Mouse (Mus musculus): ENCODE measurements at regions not wholly inside any gene's neighbourhood (a gene's known extent, or its start where the extent isn't known, plus 50 kb on each side); places are given as distances from the start of the nearest gene placed in this dataset.

GRCm38 (mm10) chr11:114542167-114542566 is 126.2 kb upstream of the Rpl38 start:
- Histone ChIP-seq H3K27me3 (replicated peaks) (no peaks in the 10 kb centered on the region), H3K9me3 (no peaks in the 10 kb centered on the region), H3K27ac (no peak overlapping the region), H3K4me2 (no peak overlapping the region), H3K4me1 (peaks cover 16% of the 10 kb centered on the region), H3K36me3 (replicated peaks) (no peaks in the 10 kb centered on the region), H3K4me3 (no peak overlapping the region), H3K9ac (no peak overlapping the region)
- no peak for ATAC-seq (replicated peaks)
- WGBS = 76% methylated on average over 8 of the region's 8 CpGs

GRCm38 (mm10) chr11:114540503-114540902 is 127.8 kb upstream of the Rpl38 start:
- no peaks in the 10 kb centered on the region for H3K36me3 ChIP-seq (replicated peaks)
- WGBS = 66% methylated on average over 3 of the region's 3 CpGs
- H3K27ac ChIP-seq = no peak overlapping the region
- H3K9me3 ChIP-seq = no peaks in the 10 kb centered on the region
- H3K4me2 ChIP-seq = no peak overlapping the region
- no peaks in the 10 kb centered on the region for H3K27me3 ChIP-seq (replicated peaks)
- no peak for ATAC-seq (replicated peaks)
- no peak overlapping the region for H3K9ac ChIP-seq
- H3K4me3 ChIP-seq = no peak overlapping the region
- peaks cover 25% of the 10 kb centered on the region for H3K4me1 ChIP-seq

DNA sequence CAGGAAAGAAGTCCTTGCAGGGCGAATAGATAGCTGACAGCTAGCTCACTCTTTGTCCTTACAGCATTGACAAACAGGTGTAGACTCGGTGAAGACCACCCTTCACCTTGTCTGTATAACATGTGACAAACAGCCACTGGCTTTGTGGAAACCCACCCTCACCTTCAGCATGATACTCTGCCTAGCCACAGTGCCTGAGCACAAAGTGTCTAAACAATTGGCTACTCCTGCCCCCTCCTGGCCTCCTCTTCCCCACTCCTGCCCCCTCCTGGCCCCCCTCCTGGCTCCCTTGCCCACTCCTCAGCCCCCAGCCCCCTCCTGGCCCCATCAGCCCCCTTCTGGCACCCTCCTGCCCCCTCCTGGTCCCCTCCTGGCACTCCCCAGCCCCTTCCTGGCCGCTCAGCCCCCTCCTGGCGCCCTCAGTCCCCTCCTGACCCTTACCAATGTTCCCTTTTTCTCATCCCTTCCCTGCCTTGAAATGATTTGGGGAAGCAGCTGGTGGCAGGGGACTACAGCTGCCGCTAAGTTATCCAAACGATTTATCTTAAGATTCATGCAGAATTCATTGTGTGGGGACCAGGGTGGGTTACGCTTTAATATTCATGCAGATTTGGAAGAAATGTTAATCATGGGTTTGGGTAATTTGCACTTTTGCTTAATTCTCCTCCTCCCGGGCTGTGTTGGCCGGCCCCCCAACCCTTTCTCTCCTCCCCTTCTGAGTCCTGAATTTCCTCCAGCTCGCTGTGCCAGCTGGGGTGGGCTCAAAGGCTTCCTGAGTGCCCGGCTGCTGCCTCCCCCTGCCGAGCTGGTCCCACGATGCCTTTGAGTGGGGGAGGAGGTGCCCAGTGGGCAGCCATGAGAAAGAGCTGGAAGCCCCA is 131.5 kb upstream of the Rpl38 start:
- Histone ChIP-seq H3K4me2 (no peak overlapping the region), H3K4me3 (no peak overlapping the region), H3K36me3 (replicated peaks) (no peaks in the 10 kb centered on the region), H3K9ac (no peak overlapping the region), H3K4me1 (peaks cover 28% of the 10 kb centered on the region), H3K9me3 (no peaks in the 10 kb centered on the region), H3K27ac (peak overlapping the region; percentile 67), H3K27me3 (replicated peaks) (no peaks in the 10 kb centered on the region)
- WGBS = 11% methylated on average over 13 of the region's 13 CpGs
- ATAC-seq (replicated peaks) = peak; percentile 81

DNA sequence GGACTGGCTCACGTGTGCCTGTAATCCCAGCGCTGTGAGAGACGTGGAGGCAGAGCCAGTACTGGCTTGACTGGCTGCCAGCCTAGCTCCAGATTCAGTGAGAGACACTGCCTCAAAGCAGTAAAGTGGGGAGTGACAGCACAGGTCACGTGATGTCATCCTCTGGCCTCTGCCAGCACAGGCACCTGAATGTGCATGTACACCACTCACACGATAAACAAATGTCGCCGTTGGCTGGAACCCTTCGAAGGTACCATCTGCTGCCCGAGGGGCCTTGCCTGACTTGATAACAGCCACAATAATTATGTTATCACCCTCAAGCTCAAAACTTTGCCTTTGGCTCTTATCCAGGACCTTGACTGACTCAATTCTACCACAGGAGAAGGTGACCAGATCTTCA is 132.4 kb upstream of the Rpl38 start:
- Histone ChIP-seq H3K36me3 (replicated peaks) (no peaks in the 10 kb centered on the region), H3K9me3 (no peaks in the 10 kb centered on the region), H3K4me3 (no peak overlapping the region), H3K9ac (no peak overlapping the region), H3K4me2 (no peak overlapping the region), H3K27ac (peak overlapping the region; percentile 67; the same call in 1 of the 2 replicates), H3K27me3 (replicated peaks) (no peaks in the 10 kb centered on the region), H3K4me1 (peaks cover 28% of the 10 kb centered on the region)
- ATAC-seq (replicated peaks) = no peak
- WGBS = 84% methylated on average over 9 of the region's 9 CpGs

DNA sequence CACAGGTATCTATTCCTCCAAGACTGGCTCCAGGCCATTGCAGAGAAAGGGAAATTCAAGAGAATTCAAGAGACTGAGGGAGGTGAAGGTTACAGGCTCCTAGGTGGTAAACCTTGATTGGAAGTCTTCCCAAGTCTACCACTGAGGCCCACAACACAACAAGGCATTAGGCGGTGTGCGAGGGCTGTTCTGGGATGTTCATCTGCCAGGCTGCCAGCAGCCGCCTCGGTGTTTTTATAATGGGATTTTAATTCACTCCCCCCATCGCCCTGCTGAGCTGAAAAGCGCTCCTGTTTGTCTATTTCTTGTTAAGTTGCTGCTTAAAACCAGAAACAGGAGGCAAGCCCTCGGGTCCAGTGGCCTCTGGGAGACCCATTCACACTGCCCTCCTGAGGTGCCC is 133.9 kb upstream of the Rpl38 start:
- ATAC-seq (replicated peaks) = no peak
- Histone ChIP-seq H3K9me3 (no peaks in the 10 kb centered on the region), H3K9ac (no peak overlapping the region), H3K4me3 (no peak overlapping the region), H3K27ac (no peak overlapping the region), H3K36me3 (replicated peaks) (no peaks in the 10 kb centered on the region), H3K4me2 (no peak overlapping the region), H3K27me3 (replicated peaks) (no peaks in the 10 kb centered on the region), H3K4me1 (peaks cover 31% of the 10 kb centered on the region)
- WGBS = 51% methylated on average over 7 of the region's 7 CpGs

GRCm38 (mm10) chr11:114531241-114531765 is 137.0 kb upstream of the Rpl38 start:
- Histone ChIP-seq H3K4me1 (peaks cover 27% of the 10 kb centered on the region; the same call in 1 of the 2 replicates), H3K4me2 (no peak overlapping the region), H3K4me3 (no peak overlapping the region), H3K27me3 (replicated peaks) (no peaks in the 10 kb centered on the region), H3K36me3 (replicated peaks) (no peaks in the 10 kb centered on the region), H3K9ac (no peak overlapping the region), H3K27ac (no peak overlapping the region), H3K9me3 (no peaks in the 10 kb centered on the region)
- ATAC-seq (replicated peaks) = no peak
- WGBS = 43% methylated on average over 4 of the region's 4 CpGs

- peak overlapping the region; percentile 66 for H3K27ac ChIP-seq
- 25% methylated on average over 10 of the region's 10 CpGs for WGBS
- H3K4me3 ChIP-seq = no peak overlapping the region
- no peak overlapping the region for H3K9ac ChIP-seq
- peak; percentile 45; the same call in 1 of the 2 replicates for ATAC-seq (replicated peaks)
- H3K4me1 ChIP-seq = peaks cover 18% of the 10 kb centered on the region; the same call in 1 of the 2 replicates
- no peaks in the 10 kb centered on the region for H3K27me3 ChIP-seq (replicated peaks)
- no peaks in the 10 kb centered on the region for H3K36me3 ChIP-seq (replicated peaks)
- H3K4me2 ChIP-seq = no peak overlapping the region
- H3K9me3 ChIP-seq = no peaks in the 10 kb centered on the region
Observed at GRCm38 (mm10) chr11:114528937-114529772, 139.2 kb upstream of the Rpl38 start.

DNA sequence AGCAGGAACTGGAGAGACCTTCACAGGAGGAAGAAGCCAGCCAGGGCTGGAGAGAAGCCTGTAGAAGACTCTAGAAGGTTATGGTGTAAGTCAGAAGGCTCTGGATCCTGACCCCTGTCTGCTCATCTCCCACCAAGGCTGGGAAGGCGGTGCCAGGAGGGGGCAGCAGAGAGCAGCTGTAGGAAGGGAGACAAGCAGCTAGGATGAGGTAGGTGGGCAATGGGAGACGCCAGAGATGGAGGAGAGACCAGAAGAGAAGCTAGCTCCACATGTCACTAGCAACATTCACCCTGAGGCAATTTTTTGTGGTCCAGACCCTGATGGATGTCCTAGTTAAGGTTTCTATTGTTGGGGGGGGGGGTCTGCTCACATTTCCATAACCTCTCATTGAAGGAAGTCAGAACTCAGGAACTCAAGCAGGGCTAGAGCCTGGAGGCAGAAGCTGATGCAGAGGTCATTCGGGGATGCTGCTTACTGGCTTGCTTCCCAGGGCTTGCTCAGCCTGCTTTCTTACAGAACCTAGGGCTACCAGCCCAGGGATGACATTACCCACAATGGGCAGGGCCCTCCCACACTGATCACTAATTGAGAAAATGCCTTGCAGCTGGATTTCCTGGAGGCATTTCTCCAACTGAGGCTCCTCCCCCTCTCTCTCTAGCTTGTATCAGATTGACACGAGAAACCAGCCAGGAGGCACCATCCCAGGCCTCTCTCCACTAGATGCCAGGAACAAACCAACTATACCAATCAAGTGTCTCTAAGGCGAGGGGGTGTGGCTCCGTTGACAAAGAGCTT is 144.7 kb upstream of the Rpl38 start:
- no peak for ATAC-seq (replicated peaks)
- no peaks in the 10 kb centered on the region for H3K27me3 ChIP-seq (replicated peaks)
- no peak overlapping the region for H3K9ac ChIP-seq
- WGBS = 45% methylated on average over 6 of the region's 6 CpGs
- H3K4me1 ChIP-seq = peaks cover 7% of the 10 kb centered on the region; the same call in 1 of the 2 replicates
- no peak overlapping the region for H3K4me2 ChIP-seq
- H3K27ac ChIP-seq = no peak overlapping the region
- H3K9me3 ChIP-seq = no peaks in the 10 kb centered on the region
- H3K36me3 ChIP-seq (replicated peaks) = no peaks in the 10 kb centered on the region
- H3K4me3 ChIP-seq = no peak overlapping the region

DNA sequence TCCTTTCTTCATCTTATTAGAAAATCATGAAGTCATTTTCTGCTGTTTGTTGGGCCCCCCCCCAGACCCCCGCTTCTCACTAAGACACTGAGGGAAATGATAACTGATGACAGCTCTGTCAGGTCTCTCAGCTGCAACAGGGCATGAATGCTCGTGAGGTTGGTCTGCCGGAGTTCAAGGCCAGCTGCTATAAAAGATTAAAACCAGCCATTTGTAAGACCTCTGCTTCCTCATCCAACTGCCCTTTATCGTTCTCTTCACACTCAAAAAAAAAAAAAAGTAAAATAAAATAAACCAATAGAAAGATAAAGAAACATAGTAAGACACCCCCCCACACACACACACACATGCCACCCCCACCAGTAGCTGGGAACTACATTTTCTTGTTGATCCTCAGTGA is 153.0 kb upstream of the Rpl38 start:
- 60% methylated on average over 4 of the region's 4 CpGs for WGBS
- no peaks in the 10 kb centered on the region for H3K36me3 ChIP-seq (replicated peaks)

GRCm38 (mm10) chr11:114514126-114514525 is 154.2 kb upstream of the Rpl38 start:
- no peak for ATAC-seq (replicated peaks)
- no peaks in the 10 kb centered on the region for H3K36me3 ChIP-seq (replicated peaks)
- no peak overlapping the region for H3K27ac ChIP-seq
- H3K9me3 ChIP-seq = no peaks in the 10 kb centered on the region
- no peak overlapping the region for H3K4me3 ChIP-seq
- no peak overlapping the region for H3K9ac ChIP-seq
- peaks cover 15% of the 10 kb centered on the region for H3K4me1 ChIP-seq
- WGBS = 96% methylated on average over 2 of the region's 2 CpGs
- no peaks in the 10 kb centered on the region for H3K27me3 ChIP-seq (replicated peaks)
- H3K4me2 ChIP-seq = no peak overlapping the region

More for the DNA sequence above, 153.0 kb upstream of the Rpl38 start:
- no peaks in the 10 kb centered on the region for H3K27me3 ChIP-seq (replicated peaks)
- H3K4me3 ChIP-seq = no peak overlapping the region
- no peak overlapping the region for H3K4me2 ChIP-seq
- H3K4me1 ChIP-seq = peaks cover 15% of the 10 kb centered on the region
- no peak overlapping the region for H3K27ac ChIP-seq
- no peak for ATAC-seq (replicated peaks)
- H3K9me3 ChIP-seq = no peaks in the 10 kb centered on the region
- no peak overlapping the region for H3K9ac ChIP-seq

DNA sequence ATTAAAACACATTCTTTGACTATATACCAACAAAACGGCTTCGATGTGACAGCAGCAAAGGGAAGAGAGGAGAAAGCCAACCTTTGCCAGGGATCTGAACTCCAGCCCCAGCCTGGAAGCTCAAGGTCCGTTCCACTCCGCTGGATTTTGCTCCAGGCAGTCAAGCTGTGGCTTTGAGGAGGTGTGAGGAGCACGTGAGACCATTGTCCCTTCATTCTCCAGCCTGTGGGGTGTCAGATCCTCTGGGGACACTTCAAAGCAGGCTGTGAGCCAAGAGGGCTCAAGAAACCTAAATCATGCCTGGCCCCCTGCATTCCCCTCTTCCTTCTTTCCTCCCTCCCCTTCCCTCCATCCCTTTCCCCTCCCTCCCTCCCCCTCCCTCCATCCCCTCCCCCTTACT is 154.9 kb upstream of the Rpl38 start:
- H3K36me3 ChIP-seq (replicated peaks) = no peaks in the 10 kb centered on the region
- ATAC-seq (replicated peaks) = no peak
- H3K4me1 ChIP-seq = peaks cover 15% of the 10 kb centered on the region
- H3K4me3 ChIP-seq = no peak overlapping the region
- no peaks in the 10 kb centered on the region for H3K9me3 ChIP-seq
- H3K27ac ChIP-seq = no peak overlapping the region
- H3K9ac ChIP-seq = no peak overlapping the region
- H3K27me3 ChIP-seq (replicated peaks) = no peaks in the 10 kb centered on the region
- no peak overlapping the region for H3K4me2 ChIP-seq
- 17% methylated on average over 5 of the region's 5 CpGs for WGBS

DNA sequence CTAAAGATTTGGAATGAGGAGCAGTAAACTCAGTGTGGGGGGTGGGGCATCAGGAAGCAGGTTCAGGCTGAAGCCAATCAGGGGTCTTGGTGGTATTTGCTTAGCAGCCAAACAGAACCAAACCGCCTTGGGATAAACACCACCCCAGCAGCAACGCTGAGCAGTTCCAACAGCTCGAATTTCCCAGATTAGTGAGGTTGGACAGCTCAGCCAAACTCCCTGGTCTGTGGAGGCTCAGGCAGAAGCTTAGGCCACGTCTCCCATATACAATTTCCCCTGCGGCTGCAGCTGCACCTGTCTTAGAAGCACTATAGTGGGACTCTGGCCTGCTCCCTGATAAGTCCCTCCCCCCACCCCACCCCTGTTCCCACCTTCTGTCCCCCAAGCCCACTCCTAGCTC is 156.3 kb upstream of the Rpl38 start:
- H3K36me3 ChIP-seq (replicated peaks) = no peaks in the 10 kb centered on the region
- no peak for ATAC-seq (replicated peaks)
- H3K4me1 ChIP-seq = peaks cover 15% of the 10 kb centered on the region
- H3K4me3 ChIP-seq = no peak overlapping the region
- H3K9me3 ChIP-seq = no peaks in the 10 kb centered on the region
- H3K27ac ChIP-seq = no peak overlapping the region
- no peak overlapping the region for H3K9ac ChIP-seq
- H3K27me3 ChIP-seq (replicated peaks) = no peaks in the 10 kb centered on the region
- WGBS = 19% methylated on average over 5 of the region's 5 CpGs
- no peak overlapping the region for H3K4me2 ChIP-seq
